Mouse (Mus musculus): Measurements from ENCODE around the gene Sema3g. TPM values are rescaled to one million over a fixed set of nuclear protein-coding genes. Genes with fewer than 3 reads are reported as not detected.

The Sema3g gene
- polyA plus RNA-seq, 1 experiment from 2014 or later, result 0.32 TPM

DNA sequence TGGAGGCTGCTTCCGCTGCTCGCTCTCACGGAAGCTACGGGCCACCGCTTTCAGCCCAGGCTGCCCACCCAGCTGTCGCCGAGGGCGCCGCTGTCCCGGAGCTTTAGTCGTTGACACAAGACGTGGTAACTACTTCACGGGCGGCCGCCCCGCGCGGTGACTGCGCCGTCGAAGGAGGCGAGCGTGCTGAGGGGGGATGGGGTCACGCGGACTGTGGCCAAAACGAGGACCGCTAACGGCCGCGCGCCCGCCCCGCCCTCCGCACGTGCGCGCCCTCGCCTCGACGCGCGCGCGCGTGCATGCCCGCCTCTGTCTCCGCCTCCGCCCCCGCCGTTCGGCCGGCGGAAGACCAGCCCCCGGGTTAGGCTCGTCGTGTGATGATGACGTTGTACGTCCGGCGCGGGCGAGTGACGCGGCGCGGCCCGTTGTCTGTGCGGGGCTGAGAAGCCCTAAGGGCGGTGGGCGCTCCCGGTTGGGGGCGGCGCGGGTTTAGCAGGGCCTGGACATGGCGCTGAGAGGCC, 33.5 kb downstream of the Sema3g start, which contains the start of the genes Phf7 and Bap1:
TSS of gene Phf7 (minus strand) at position 234 of the 521 bp plus-strand sequence.
TSS of gene Bap1 (plus strand) at position 367 of the 521 bp plus-strand sequence.
- ATAC-seq (ENCODE audit: low FRiP score), result peak; percentile 93

GRCm38 (mm10) chr14:31251626-31252025, 34.0 kb downstream of the Sema3g start:
- no peak for DNase-seq (ENCODE audit: low spot score)
- Histone ChIP-seq H3K9me3 (ENCODE audit: control insufficient read depth, low read length) (no peaks in the 10 kb centered on the region), H3K4me3 (replicated peaks; ENCODE audit: low read length) (peak overlapping the region; percentile 86), H3K36me3 (replicated peaks; ENCODE audit: control insufficient read depth, insufficient read depth) (peaks cover 41% of the 10 kb centered on the region), H3K4me2 (replicated peaks) (peak overlapping the region; percentile 72), H3K4me1 (replicated peaks; ENCODE audit: control insufficient read depth, insufficient read depth, low read length) (peaks cover 10% of the 10 kb centered on the region), H3K27ac (peak overlapping the region; percentile 95), H3K9ac (peak overlapping the region; percentile 94), H3K27me3 (ENCODE audit: control insufficient read depth, insufficient read depth, low read length) (no peaks in the 10 kb centered on the region)
- WGBS, result 3% methylated on average over 18 of the region's 18 CpGs
- ATAC-seq (ENCODE audit: low FRiP score), result no peak

More for the DNA sequence above, 33.5 kb downstream of the Sema3g start, which contains the start of the genes Phf7 and Bap1:
- WGBS, result under 1% methylated on average over 75 of the region's 75 CpGs
- Histone ChIP-seq H3K9ac (peak within 1 kb of the TSS; percentile 94), H3K36me3 (replicated peaks; ENCODE audit: control insufficient read depth, insufficient read depth) (peaks cover 36% of the 10 kb centered on the region), H3K9me3 (ENCODE audit: control insufficient read depth, low read length) (no peaks in the 10 kb centered on the region), H3K27ac (peak within 1 kb of the TSS; percentile 95), H3K4me1 (replicated peaks; ENCODE audit: control insufficient read depth, insufficient read depth, low read length) (peaks cover 10% of the 10 kb centered on the region), H3K4me2 (replicated peaks) (peak within 1 kb of the TSS; percentile 72), H3K4me3 (replicated peaks; ENCODE audit: low read length) (peak within 1 kb of the TSS; percentile 86), H3K27me3 (ENCODE audit: control insufficient read depth, insufficient read depth, low read length) (no peaks in the 10 kb centered on the region)
- peak; percentile 99 for DNase-seq (ENCODE audit: low spot score)

DNA sequence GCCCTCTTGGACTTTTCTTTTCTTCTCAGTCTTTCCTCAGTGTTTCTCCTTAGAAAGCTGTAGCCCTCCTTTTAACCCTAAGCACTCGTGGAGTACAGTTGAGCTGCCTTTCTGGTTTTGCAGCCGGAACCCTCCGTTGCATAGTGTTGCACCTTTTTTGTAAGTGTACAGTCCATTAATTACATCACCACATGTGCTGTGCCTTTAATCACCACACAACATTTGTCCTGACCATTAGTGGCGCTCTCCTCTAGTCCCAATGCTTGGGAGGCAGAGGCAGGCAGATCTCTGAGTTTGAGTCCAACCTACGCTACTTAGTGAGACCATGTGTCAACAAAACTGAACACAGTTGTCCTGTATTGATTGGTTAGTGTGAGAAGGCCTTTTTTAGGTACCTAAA, 34.4 kb downstream of the Sema3g start:
- H3K4me3 ChIP-seq (replicated peaks; ENCODE audit: low read length), result peak overlapping the region; percentile 86
- no peak for ATAC-seq (ENCODE audit: low FRiP score)
- H3K4me1 ChIP-seq (replicated peaks; ENCODE audit: control insufficient read depth, insufficient read depth, low read length), result peaks cover 10% of the 10 kb centered on the region
- 91% methylated on average over 5 of the region's 5 CpGs for WGBS
- no peaks in the 10 kb centered on the region for H3K9me3 ChIP-seq (ENCODE audit: control insufficient read depth, low read length)
- H3K9ac ChIP-seq, result peak overlapping the region; percentile 94
- no peak for DNase-seq (ENCODE audit: low spot score)
- H3K36me3 ChIP-seq (replicated peaks; ENCODE audit: control insufficient read depth, insufficient read depth), result peaks cover 46% of the 10 kb centered on the region
- H3K4me2 ChIP-seq (replicated peaks), result peak overlapping the region; percentile 72
- no peak overlapping the region for H3K27ac ChIP-seq
- no peaks in the 10 kb centered on the region for H3K27me3 ChIP-seq (ENCODE audit: control insufficient read depth, insufficient read depth, low read length)

DNA sequence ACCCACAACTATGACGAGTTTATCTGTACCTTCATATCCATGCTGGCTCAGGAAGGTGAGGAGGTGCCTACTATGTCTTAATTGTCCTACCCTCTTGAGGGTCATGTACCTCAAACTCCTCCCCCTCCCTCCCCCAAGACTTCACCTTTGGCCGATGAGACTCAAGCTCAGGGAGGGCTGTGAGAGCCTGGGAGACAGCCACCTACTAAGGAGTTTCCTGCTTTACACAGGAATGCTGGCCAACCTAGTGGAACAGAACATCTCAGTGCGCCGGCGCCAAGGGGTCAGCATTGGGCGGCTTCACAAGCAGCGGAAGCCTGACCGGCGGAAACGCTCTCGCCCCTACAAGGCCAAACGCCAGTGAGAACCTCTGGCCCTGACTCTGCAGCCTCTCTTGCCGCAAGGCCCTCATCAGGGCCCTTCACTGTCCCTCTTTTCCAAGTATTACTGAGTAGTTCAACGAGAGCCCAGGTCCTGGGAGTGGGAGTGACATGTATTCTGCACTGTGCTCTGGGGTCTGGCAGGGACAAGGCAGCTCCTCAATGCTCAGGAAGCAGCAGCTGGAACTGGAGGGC, 40.9 kb downstream of the Sema3g start:
- Histone ChIP-seq H3K27ac (no peak overlapping the region), H3K4me1 (replicated peaks; ENCODE audit: control insufficient read depth, insufficient read depth, low read length) (no peaks in the 10 kb centered on the region), H3K9ac (no peak overlapping the region), H3K9me3 (ENCODE audit: control insufficient read depth, low read length) (no peaks in the 10 kb centered on the region), H3K27me3 (ENCODE audit: control insufficient read depth, insufficient read depth, low read length) (no peaks in the 10 kb centered on the region), H3K36me3 (replicated peaks; ENCODE audit: control insufficient read depth, insufficient read depth) (peaks cover 87% of the 10 kb centered on the region), H3K4me3 (replicated peaks; ENCODE audit: low read length) (no peak overlapping the region), H3K4me2 (replicated peaks) (no peak overlapping the region)
- no peak for ATAC-seq (ENCODE audit: low FRiP score)
- no peak for DNase-seq (ENCODE audit: low spot score)
- WGBS, result 98% methylated on average over 14 of the region's 14 CpGs

DNA sequence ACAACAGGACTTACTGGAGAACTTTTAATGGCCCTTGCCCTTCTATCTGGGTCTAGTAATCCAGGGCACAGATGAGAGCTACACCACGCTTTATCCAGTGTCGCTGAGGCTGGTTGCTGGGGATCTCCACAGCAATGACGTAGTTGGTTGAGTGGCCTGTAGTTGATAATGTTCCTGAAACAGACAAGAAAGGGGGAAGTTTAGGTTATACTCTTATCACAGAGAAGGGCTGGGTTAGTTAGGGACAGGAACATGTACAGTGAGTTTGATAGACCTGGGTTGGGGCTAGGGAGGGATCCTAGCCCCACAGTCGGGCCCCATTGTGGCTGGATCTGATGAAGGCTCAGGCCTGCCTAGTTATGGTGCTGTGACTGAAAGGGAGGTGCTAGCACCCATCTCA, 42.7 kb downstream of the Sema3g start:
- no peak overlapping the region for H3K27ac ChIP-seq
- DNase-seq (ENCODE audit: low spot score) (no peak), ATAC-seq (ENCODE audit: low FRiP score) (no peak)
- no peak overlapping the region for H3K4me2 ChIP-seq (replicated peaks)
- H3K4me3 ChIP-seq (replicated peaks; ENCODE audit: low read length), result no peak overlapping the region
- H3K27me3 ChIP-seq (ENCODE audit: control insufficient read depth, insufficient read depth, low read length), result no peaks in the 10 kb centered on the region
- no peaks in the 10 kb centered on the region for H3K4me1 ChIP-seq (replicated peaks; ENCODE audit: control insufficient read depth, insufficient read depth, low read length)
- peaks cover 69% of the 10 kb centered on the region for H3K36me3 ChIP-seq (replicated peaks; ENCODE audit: control insufficient read depth, insufficient read depth)
- H3K9ac ChIP-seq, result no peak overlapping the region
- 91% methylated on average over 4 of the region's 4 CpGs for WGBS
- no peaks in the 10 kb centered on the region for H3K9me3 ChIP-seq (ENCODE audit: control insufficient read depth, low read length)

GRCm38 (mm10) chr14:31260932-31261331, 43.3 kb downstream of the Sema3g start:
- peaks cover 64% of the 10 kb centered on the region for H3K36me3 ChIP-seq (replicated peaks; ENCODE audit: control insufficient read depth, insufficient read depth)
- H3K4me2 ChIP-seq (replicated peaks), result no peak overlapping the region
- 95% methylated on average over 9 of the region's 9 CpGs for WGBS
- no peak for DNase-seq (ENCODE audit: low spot score)
- H3K27me3 ChIP-seq (ENCODE audit: control insufficient read depth, insufficient read depth, low read length), result no peaks in the 10 kb centered on the region
- H3K9me3 ChIP-seq (ENCODE audit: control insufficient read depth, low read length), result no peaks in the 10 kb centered on the region
- no peak overlapping the region for H3K9ac ChIP-seq
- no peaks in the 10 kb centered on the region for H3K4me1 ChIP-seq (replicated peaks; ENCODE audit: control insufficient read depth, insufficient read depth, low read length)
- no peak for ATAC-seq (ENCODE audit: low FRiP score)
- H3K27ac ChIP-seq, result no peak overlapping the region
- H3K4me3 ChIP-seq (replicated peaks; ENCODE audit: low read length), result no peak overlapping the region

- Histone ChIP-seq H3K27ac (peak overlapping the region; percentile 55; the same call in 1 of the 2 replicates), H3K27me3 (ENCODE audit: control insufficient read depth, insufficient read depth, low read length) (no peaks in the 10 kb centered on the region), H3K36me3 (replicated peaks; ENCODE audit: control insufficient read depth, insufficient read depth) (no peaks in the 10 kb centered on the region), H3K9ac (no peak overlapping the region), H3K4me3 (replicated peaks; ENCODE audit: low read length) (no peak overlapping the region), H3K4me2 (replicated peaks) (no peak overlapping the region), H3K9me3 (ENCODE audit: control insufficient read depth, low read length) (no peaks in the 10 kb centered on the region), H3K4me1 (replicated peaks; ENCODE audit: control insufficient read depth, insufficient read depth, low read length) (peaks cover 22% of the 10 kb centered on the region)
- no peak for ATAC-seq (ENCODE audit: low FRiP score)
- no peak for DNase-seq (ENCODE audit: low spot score)
- WGBS, result 79% methylated on average over 11 of the region's 11 CpGs
Measured at GRCm38 (mm10) chr14:31267649-31268048, 50.0 kb downstream of the Sema3g start.

DNA sequence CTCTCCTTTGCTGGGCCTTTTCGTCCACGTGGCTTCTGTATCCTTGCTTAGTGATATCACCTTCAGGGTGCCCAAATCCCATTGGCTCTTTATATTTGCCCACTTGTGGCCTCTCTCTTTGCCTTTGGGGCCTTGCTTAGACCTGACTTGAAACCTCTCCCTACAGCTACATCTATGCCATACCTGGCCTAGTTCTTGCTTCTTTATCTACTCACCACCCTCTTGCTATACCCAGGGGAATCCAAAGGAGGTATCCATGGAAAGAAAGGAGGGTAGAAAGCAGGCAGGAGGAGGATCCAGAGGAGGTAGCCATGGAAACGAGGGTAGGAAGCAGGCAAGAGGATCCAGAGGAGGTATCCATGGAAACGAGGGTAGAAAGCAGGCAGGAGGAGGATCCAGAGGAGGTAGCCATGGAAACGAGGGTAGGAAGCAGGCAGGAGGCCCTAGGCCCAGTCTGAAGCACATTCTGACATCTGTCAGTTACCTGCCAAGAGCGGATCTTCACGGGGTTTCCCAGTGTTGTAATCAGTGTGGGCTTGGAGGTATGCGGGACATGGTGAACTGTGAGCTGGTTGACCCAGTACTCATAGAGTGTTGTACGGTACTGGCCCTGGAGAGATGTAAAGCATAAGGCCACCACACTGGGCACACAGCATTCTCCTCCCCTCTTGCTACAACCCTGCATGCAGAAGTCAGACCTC, 50.8 kb downstream of the Sema3g start:
- Histone ChIP-seq H3K27ac (peak overlapping the region; percentile 74), H3K9ac (no peak overlapping the region; the same call in 1 of the 2 replicates), H3K27me3 (ENCODE audit: control insufficient read depth, insufficient read depth, low read length) (no peaks in the 10 kb centered on the region), H3K4me1 (replicated peaks; ENCODE audit: control insufficient read depth, insufficient read depth, low read length) (peaks cover 22% of the 10 kb centered on the region), H3K4me2 (replicated peaks) (peak overlapping the region; percentile 51), H3K36me3 (replicated peaks; ENCODE audit: control insufficient read depth, insufficient read depth) (no peaks in the 10 kb centered on the region), H3K4me3 (replicated peaks; ENCODE audit: low read length) (no peak overlapping the region), H3K9me3 (ENCODE audit: control insufficient read depth, low read length) (no peaks in the 10 kb centered on the region)
- 27% methylated on average over 9 of the region's 9 CpGs for WGBS
- DNase-seq (ENCODE audit: low spot score), result peak; percentile 48
- ATAC-seq (ENCODE audit: low FRiP score), result peak; percentile 79

DNA sequence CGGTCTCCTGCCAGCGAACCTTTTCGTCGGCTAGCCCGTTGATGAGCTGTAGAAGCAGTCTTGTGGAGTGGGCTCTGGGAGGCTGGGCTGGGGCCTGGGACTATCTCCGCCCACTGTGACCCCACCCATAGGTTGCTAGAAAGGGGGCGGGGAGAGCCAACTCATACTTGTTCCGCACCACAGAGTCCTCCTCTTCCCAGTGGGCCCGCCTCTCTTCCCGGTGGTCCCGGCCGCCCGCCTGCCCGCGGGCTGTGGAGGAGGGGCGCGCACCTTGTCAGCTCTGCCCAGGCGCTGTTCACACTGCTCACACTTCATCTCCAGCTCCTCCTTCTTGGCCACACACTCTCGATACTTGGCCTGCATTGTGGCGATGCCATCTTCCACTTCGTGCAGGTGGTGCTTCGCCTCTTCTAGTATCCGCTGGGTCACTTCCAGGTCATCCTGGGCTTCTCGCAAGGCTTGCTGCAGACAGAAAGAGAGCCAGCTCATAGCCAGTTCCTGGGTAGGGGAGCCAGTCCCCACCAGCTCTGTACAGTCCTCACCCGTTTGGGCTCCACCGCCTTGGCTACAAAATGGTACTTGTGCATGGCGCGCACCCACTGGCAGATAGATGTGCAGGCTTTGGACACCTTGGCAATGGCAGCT, 51.9 kb downstream of the Sema3g start:
- ATAC-seq (ENCODE audit: low FRiP score) (peak; percentile 66), DNase-seq (ENCODE audit: low spot score) (peak; percentile 29)
- H3K4me2 ChIP-seq (replicated peaks), result peak overlapping the region; percentile 51
- H3K4me1 ChIP-seq (replicated peaks; ENCODE audit: control insufficient read depth, insufficient read depth, low read length), result peaks cover 22% of the 10 kb centered on the region
- no peaks in the 10 kb centered on the region for H3K36me3 ChIP-seq (replicated peaks; ENCODE audit: control insufficient read depth, insufficient read depth)
- H3K9me3 ChIP-seq (ENCODE audit: control insufficient read depth, low read length), result no peaks in the 10 kb centered on the region
- H3K27me3 ChIP-seq (ENCODE audit: control insufficient read depth, insufficient read depth, low read length), result no peaks in the 10 kb centered on the region
- peak overlapping the region; percentile 16 for H3K4me3 ChIP-seq (replicated peaks; ENCODE audit: low read length)
- H3K27ac ChIP-seq, result peak overlapping the region; percentile 74
- H3K9ac ChIP-seq, result peak overlapping the region; percentile 41; the same call in 1 of the 2 replicates
- WGBS, result 19% methylated on average over 25 of the region's 28 CpGs

Measured in hindbrain, embryonic 14.5 days (tissue).